Comparison of ENCODE assay signal across 26 mouse cellular contexts in genomic region chr8:113725331-113725730, GRCm38 (mm10).
DNase-seq lines count a peak whose midpoint lies in the region; ATAC-seq and TF ChIP-seq lines count a peak whose summit lies in the region.
"Had no signal": no experiment of that assay in that cellular context is flagged by ENCODE, and none has a peak within 500 bp of the region (broad histone marks: within the 10 kb centered on the region; RNA-seq: fewer than 3 reads in every experiment).

No protein-coding gene starts in this region.

- no peak for TF ChIP-seq CTCF in brain, embryonic 14.5 days (IDR thresholded peaks at IDR 0.05; ENCODE audit: borderline replicate concordance, extremely low read depth, insufficient read depth, insufficient read length)

- no peaks in the 10 kb centered on the region for H3K27me3 ChIP-seq in forebrain, embryonic 14.5 days (replicated peaks; ENCODE audit: control insufficient read depth, insufficient read depth, low read length)
- no peaks in the 10 kb centered on the region for H3K27me3 ChIP-seq in forebrain, embryonic 12.5 days
- H3K27me3 ChIP-seq in limb, embryonic 13.5 days, result peaks cover 88% of the 10 kb centered on the region
- peaks cover 59% of the 10 kb centered on the region for H3K27me3 ChIP-seq in limb, embryonic 10.5 days (ENCODE audit: low read depth, poor library complexity, severe bottlenecking)
- H3K27me3 ChIP-seq: embryonic facial prominence, embryonic 12.5 days; embryonic facial prominence, embryonic 15.5 days; forebrain, embryonic 13.5 days; Patski had no signal

- no peak overlapping the region for H3K4me2 ChIP-seq in forebrain, embryonic 14.5 days (ENCODE audit: low read length)
- H3K4me2 ChIP-seq in forebrain, embryonic 12.5 days, result no peak overlapping the region
- peak overlapping the region; percentile 35; the same call in 1 of the 2 replicates for H3K4me2 ChIP-seq in limb, embryonic 13.5 days (replicated peaks)
- H3K4me2 ChIP-seq: embryonic facial prominence, embryonic 12.5 days; embryonic facial prominence, embryonic 15.5 days; forebrain, embryonic 13.5 days had no signal

- no peaks in the 10 kb centered on the region for H3K36me3 ChIP-seq in forebrain, embryonic 14.5 days (ENCODE audit: control insufficient read depth, insufficient read depth, low read length)
- no peaks in the 10 kb centered on the region for H3K36me3 ChIP-seq in forebrain, embryonic 12.5 days (replicated peaks)
- no peaks in the 10 kb centered on the region for H3K36me3 ChIP-seq in limb, embryonic 13.5 days
- no peaks in the 10 kb centered on the region for H3K36me3 ChIP-seq in limb, embryonic 10.5 days
- H3K36me3 ChIP-seq: embryonic facial prominence, embryonic 12.5 days; embryonic facial prominence, embryonic 15.5 days; forebrain, embryonic 10.5 days had no signal

- H3K4me1 ChIP-seq in forebrain, embryonic 14.5 days (ENCODE audit: control insufficient read depth, insufficient read depth, low read length), result peaks cover 5% of the 10 kb centered on the region
- peaks cover 7% of the 10 kb centered on the region; the same call in 1 of the 2 replicates for H3K4me1 ChIP-seq in forebrain, embryonic 12.5 days
- H3K4me1 ChIP-seq in limb, embryonic 13.5 days, result peaks cover 41% of the 10 kb centered on the region
- peaks cover 44% of the 10 kb centered on the region for H3K4me1 ChIP-seq in limb, embryonic 10.5 days
- H3K4me1 ChIP-seq: embryonic facial prominence, embryonic 15.5 days had no signal

- intact Hi-C loops in left cerebral cortex, postnatal 25 days (cut with DNase I), result no loop called here
- intact Hi-C loops in left cerebral cortex, postnatal 36 days (cut with DNase I), result no loop called here

- no peaks in the 10 kb centered on the region for H3K9me3 ChIP-seq in forebrain, embryonic 14.5 days (replicated peaks; ENCODE audit: control insufficient read depth, low read length)
- H3K9me3 ChIP-seq in forebrain, embryonic 12.5 days, result no peaks in the 10 kb centered on the region
- H3K9me3 ChIP-seq in limb, embryonic 13.5 days, result peaks cover 5% of the 10 kb centered on the region; the same call in 1 of the 2 replicates
- no peaks in the 10 kb centered on the region for H3K9me3 ChIP-seq in limb, embryonic 10.5 days (replicated peaks)
- H3K9me3 ChIP-seq: embryonic facial prominence, embryonic 12.5 days; embryonic facial prominence, embryonic 15.5 days; forebrain, embryonic 10.5 days; forebrain, embryonic 13.5 days had no signal

- peak; percentile 17 for DNase-seq in forebrain, embryonic 14.5 days (ENCODE audit: low spot score)
- no peak for DNase-seq in limb, embryonic 10.5 days (ENCODE audit: low spot score)
- peak; percentile 10 for DNase-seq in Muller cell, postnatal 12 days (ENCODE audit: inconsistent ontology term)
- DNase-seq in brain, embryonic 14.5 days (ENCODE audit: low read depth), result peak; percentile 48
- no peak for DNase-seq in left cerebral cortex, postnatal 25 days (ENCODE audit: low spot score in 2 of 2)
- DNase-seq in left cerebral cortex, postnatal 36 days (ENCODE audit: low spot score in 2 of 2), result no peak
- DNase-seq: adrenal gland, adult 8-10 months; adrenal gland, postnatal 14 days; adrenal gland, postnatal 36 days; cerebellum, adult 11 months; cerebellum, adult 18-20 months; cerebellum, adult 8-10 months; cerebellum, adult 9-11 months; cerebellum, postnatal 14 days; cerebellum, postnatal 36 days; embryo, embryonic 11 days had no signal

- TF ChIP-seq POLR2A in brain, embryonic 14.5 days (IDR thresholded peaks at IDR 0.05; ENCODE audit: borderline replicate concordance, extremely low read depth, insufficient read depth, insufficient read length, poor library complexity, severe bottlenecking), result no peak

- H3K4me3 ChIP-seq in forebrain, embryonic 14.5 days (ENCODE audit: low read depth, low read length), result no peak overlapping the region
- no peak overlapping the region for H3K4me3 ChIP-seq in forebrain, embryonic 12.5 days (replicated peaks)
- no peak overlapping the region for H3K4me3 ChIP-seq in limb, embryonic 13.5 days
- no peak overlapping the region for H3K4me3 ChIP-seq in limb, embryonic 10.5 days
- H3K4me3 ChIP-seq: embryonic facial prominence, embryonic 12.5 days; embryonic facial prominence, embryonic 15.5 days; erythroblast, embryonic 14.5 days; forebrain, embryonic 10.5 days; forebrain, embryonic 13.5 days had no signal

- no peak for ATAC-seq in forebrain, embryonic 14.5 days
- no peak for ATAC-seq in forebrain, embryonic 12.5 days (ENCODE audit: low FRiP score)
- no peak for ATAC-seq in limb, embryonic 13.5 days (ENCODE audit: low FRiP score, low read depth)
- ATAC-seq: activated CD4-positive, CD25-positive, alpha-beta regulatory T cell, adult 4 months; forebrain, embryonic 13.5 days; forebrain, embryonic 16.5 days; Patski had no signal

- no peak overlapping the region for H3K27ac ChIP-seq in forebrain, embryonic 14.5 days (ENCODE audit: low read depth, low read length)
- no peak overlapping the region for H3K27ac ChIP-seq in forebrain, embryonic 12.5 days
- H3K27ac ChIP-seq in limb, embryonic 13.5 days, result no peak overlapping the region
- no peak overlapping the region for H3K27ac ChIP-seq in limb, embryonic 10.5 days
- H3K27ac ChIP-seq: embryonic facial prominence, embryonic 15.5 days; forebrain, embryonic 10.5 days; forebrain, embryonic 13.5 days had no signal

- H3K9ac ChIP-seq in forebrain, embryonic 14.5 days (ENCODE audit: low read length), result no peak overlapping the region
- no peak overlapping the region for H3K9ac ChIP-seq in forebrain, embryonic 12.5 days
- no peak overlapping the region for H3K9ac ChIP-seq in limb, embryonic 13.5 days
- H3K9ac ChIP-seq: embryonic facial prominence, embryonic 12.5 days; embryonic facial prominence, embryonic 15.5 days; forebrain, embryonic 13.5 days had no signal

- 54% methylated on average over 8 of the region's 8 CpGs for WGBS in forebrain, embryonic 14.5 days
- 71% methylated on average over 8 of the region's 8 CpGs for WGBS in forebrain, embryonic 12.5 days
- WGBS in limb, embryonic 13.5 days, result 34% methylated on average over 8 of the region's 8 CpGs
- WGBS in limb, embryonic 10.5 days, result 84% methylated on average over 8 of the region's 8 CpGs

Comparison
In these comparisons a context has a peak if more than half of its experiments do, and no peak if none do; other contexts are left out.
1. DNase-seq: peak in forebrain, embryonic 14.5 days (single experiment), Muller cell, postnatal 12 days (single experiment) and brain, embryonic 14.5 days (single experiment); none in limb, embryonic 10.5 days (single experiment), left cerebral cortex, postnatal 25 days (0 of 2) and left cerebral cortex, postnatal 36 days (0 of 2).